Mouse (Mus musculus): ENCODE measurements around the gene Zfp946.

Zfp946 gene

GRCm38 (mm10) chr17:22423952-22424617, at the start of gene Zfp946:
Gene Zfp946 (plus strand): TSS chr17:22424222.
- DNase-seq (ENCODE audit: extremely low read depth, low read depth, low spot score) = no peak

GRCm38 (mm10) chr17:22410756-22411155, 13.3 kb upstream of the Zfp946 start:
- DNase-seq (ENCODE audit: extremely low read depth, low read depth, low spot score) = no peak

GRCm38 (mm10) chr17:22417510-22417909, 6.5 kb upstream of the Zfp946 start:
- DNase-seq (ENCODE audit: extremely low read depth, low read depth, low spot score) = no peak

- no peak for DNase-seq (ENCODE audit: extremely low read depth, low read depth, low spot score)
These were observed 773 bp downstream of the Zfp946 start for GRCm38 (mm10) chr17:22424636-22425354.

- DNase-seq (ENCODE audit: extremely low read depth, low read depth, low spot score) = no peak
These were observed 23.7 kb downstream of the Zfp946 start for GRCm38 (mm10) chr17:22447684-22448083.

- DNase-seq (ENCODE audit: extremely low read depth, low read depth, low spot score) = no peak
These were observed 73.1 kb downstream of the Zfp946 start for GRCm38 (mm10) chr17:22497120-22497519.
